Mouse (Mus musculus) kidney, adult 9 months (tissue): ENCODE measurements around the gene Ssr1.

Experiments used
- DNase-seq: peaks from one replicate; pipeline ENCODE4 v3.0.0; 2022

Gene Ssr1

DNA sequence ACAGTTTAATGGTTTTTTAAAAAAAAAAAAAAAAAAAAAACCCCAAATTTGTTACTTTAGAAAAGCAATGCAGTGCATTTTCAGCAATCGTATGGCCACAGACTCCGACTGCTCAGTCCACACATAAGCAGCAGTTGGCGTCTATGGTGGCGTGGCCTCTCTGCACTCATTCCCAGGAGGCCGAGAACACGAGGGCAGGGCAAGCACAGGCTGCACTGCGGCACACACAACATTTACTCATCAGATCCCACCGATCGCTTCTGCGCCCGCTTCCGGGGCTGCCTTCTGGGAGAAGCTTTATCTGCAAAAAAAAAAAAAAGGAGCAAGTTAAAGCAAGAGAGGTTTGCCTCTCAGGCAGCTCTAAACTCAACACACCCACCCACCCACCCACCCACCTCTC is 14.5 kb downstream of the Ssr1 start:
- no peak for DNase-seq

DNA sequence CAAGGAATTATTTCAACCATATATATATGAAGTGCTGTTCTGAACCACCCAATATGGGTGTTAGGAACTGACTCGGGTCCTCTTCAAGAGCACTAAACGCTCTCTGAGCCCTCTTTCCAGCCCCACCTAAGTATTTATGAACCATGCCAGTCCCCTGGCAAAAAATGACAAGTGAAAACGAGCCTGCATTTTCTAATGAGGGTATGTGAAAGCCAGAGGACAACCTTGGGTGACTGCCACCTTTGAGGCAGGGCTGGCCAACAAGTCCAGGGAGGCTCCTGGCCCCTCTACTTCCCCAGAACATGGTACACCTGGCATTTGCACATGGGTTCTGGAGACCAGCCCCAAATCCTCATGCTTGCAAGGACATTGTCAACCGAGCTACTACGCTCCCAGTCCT is 19.3 kb downstream of the Ssr1 start:
- DNase-seq: no peak

DNA sequence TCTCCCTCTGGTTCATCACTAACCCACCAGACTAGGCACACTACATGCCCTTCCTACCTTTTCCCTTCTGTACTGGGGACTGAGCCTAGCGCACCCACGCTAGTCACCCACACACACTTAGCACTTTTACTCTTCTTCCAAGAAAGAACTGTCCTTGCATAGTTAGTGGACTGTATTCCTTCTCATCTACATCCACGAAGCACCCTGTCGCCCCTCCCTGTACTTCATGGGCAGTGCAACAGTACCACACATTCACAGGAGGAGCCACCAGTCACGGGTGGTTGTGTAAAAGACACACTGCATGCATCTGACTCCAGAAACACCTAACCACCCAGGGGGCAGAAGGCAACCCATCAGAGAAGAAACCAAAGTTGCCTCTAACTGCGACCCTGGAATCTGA is 20.0 kb downstream of the Ssr1 start:
- DNase-seq: no peak

DNA sequence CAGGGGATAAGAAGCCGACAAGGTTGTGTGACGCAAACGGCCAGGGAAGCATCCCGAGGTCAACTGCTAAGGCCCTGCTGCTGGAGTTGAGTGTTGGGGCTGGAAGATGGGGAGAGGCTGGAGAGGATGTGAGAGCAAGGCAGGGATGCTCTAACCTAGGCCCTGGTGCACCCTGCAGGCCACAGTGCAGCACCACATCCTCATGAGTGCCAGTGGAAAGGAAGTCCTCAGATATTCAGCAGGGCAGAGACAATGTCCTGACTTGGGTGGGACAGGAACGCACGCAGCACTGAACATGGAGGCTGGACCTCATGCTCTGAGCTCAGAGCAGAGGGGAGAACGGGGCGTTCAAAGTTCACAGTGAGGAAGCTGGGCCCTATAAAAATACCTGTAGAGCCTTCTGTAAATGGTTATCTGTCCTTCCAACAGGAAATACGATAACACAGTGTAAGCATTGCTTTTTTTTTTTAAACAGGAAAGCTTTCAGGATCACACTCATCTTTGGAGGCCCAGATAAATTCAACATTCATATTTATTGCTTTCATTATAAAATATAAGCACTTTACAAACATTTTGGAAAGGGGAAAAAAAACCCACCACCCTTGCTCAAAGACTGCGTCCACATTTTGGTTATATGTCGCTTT is 23.0 kb downstream of the Ssr1 start:
- DNase-seq: no peak

DNA sequence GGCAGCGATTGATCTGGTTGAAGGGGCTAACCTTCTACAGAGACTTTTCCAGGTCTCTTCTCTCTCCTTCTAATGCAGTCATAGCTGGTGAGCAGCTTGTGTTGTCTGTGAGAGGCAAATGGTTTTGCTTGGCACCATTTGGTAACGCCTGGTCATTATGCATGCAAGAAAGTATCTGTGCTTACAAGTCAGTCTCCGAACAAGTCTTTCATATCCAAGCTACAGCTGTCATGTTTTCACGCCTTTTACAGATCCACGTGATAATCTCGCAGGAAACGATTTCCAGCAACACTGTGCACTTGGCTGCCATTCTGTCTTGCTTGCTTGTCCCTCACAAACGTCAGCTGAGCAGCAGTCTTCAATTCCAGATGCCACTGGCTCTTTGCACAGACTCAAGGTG is 24.0 kb downstream of the Ssr1 start:
- DNase-seq: no peak

DNA sequence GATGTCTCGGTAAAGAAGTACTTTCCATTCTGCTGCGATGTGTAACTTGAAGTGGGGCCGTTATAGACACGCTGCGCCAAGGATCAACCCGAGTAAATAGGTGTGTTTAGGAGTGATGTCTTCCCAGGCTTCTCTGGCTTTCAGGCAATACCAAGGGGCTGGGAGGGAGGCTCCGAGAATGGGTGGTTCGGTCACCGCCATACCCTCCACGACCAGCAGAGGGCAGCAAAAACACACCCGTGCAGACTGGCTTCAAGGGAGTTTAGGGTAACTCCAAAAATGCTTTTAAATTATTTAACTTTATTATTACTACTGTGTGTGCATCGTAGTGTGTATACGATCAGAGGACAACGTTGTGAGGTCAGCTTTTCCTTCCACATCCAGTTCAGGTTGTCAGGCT is 24.7 kb downstream of the Ssr1 start:
- DNase-seq: peak; percentile 87

DNA sequence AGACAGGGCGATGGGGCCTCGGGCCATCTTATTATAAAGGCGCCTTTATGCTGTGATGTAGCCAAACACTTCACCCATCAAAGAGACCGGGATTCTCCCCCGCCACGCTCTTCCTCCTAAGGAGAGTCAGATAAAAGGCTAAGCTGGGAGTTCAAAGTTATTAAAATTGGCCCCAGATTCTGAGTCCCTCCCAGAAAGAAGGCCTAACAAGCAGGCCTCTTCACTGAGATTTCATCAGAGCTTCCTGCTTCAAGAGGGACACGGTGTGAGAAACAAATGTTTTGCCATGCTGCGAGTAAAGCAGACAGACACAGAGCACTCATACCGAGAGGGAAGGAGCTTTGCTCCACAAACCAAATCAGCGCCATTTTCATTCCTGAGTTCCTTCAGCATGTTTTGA is 26.5 kb downstream of the Ssr1 start:
- no peak for DNase-seq

DNA sequence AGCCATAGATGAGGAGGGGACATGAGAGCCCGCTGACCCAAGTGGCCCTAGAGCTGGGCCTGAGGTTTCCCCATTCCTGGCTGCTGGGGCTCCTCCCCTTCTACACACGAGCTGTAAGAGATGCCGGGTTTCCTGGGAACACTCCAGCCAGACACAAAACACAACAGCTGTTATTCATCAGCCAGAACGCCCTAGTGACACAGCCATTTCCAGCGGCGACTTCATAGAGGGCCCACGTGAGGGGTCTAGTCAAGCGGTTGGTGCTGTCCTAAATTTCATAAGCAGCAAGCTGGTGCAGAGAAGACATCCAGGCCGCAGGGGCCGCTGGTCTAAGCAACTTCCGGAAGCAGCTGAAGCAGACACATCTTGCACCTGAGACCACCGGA is 27.0 kb downstream of the Ssr1 start:
- peak; percentile 52 for DNase-seq

DNA sequence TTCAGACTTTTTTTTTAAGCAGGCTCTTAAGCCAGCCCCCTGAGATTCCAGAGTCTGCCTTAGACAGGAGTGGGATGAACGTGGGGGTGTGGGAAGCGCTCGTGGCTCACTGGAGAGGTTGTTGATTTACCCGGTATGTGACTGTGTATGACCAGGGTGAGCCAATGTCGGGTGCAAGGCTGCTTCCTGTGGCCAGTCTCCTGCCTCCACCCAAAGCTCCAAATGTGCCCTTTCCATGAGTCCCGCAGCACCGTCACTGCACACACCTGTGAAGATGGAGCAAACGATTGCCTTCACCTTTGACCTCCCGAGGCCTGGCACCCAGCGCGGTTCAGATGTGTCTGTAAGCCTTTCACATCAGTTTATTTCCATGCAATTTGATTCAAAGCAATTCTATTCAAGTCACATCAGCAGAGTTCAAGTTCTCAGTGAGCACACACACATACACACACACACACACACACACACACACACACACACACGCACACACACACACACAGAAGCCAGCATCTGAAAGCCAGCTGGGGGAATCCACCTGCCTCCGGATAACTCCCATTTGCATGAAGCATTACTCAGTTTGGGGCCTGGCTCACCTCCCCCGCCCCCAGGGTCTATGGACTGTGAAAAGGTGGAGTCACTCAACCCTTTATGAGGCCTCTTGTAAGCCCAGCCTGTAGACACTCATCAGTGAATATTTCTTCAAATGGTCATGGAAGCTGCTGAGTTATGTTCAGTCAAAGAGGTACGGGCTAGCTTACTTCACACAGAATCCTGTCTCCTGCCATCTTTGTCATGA is 27.6 kb downstream of the Ssr1 start:
- DNase-seq: no peak

DNA sequence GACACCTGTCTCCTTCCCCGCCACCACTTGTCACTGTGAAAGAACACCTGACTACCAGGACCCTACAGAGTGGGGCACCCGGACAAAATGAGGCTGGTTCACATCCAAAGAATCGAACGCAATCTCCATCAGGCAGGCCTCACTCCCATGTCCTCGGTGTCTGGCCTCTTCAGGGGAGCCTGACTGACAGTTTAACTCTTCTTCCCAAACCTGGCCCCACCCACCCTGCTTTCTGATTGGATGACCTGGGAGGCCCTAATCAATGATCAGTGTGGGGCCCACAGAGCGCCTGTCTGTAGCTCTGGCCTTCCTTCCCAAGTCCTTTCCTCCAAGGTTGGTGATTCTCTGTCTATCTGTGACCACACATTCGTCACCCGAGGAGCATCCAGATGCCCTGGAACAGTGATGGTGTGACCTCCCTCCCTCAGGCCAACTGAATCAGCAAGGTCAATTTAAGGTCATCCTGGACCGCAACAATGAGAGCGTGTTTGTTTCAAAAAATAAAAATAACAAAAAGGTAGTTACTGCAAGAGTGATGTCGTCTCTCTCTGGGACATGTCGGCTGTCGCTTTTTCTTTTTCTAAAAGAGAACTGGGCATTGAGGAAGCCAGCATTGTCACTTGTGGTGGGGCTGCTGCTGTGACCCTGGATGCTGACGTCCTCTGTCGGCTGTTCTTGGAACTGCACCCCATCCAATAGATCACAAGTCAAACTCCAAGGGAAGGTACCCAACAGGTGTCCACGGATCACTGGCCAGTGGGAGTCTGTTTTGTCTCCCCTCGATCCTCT is 28.7 kb downstream of the Ssr1 start:
- DNase-seq: no peak

DNA sequence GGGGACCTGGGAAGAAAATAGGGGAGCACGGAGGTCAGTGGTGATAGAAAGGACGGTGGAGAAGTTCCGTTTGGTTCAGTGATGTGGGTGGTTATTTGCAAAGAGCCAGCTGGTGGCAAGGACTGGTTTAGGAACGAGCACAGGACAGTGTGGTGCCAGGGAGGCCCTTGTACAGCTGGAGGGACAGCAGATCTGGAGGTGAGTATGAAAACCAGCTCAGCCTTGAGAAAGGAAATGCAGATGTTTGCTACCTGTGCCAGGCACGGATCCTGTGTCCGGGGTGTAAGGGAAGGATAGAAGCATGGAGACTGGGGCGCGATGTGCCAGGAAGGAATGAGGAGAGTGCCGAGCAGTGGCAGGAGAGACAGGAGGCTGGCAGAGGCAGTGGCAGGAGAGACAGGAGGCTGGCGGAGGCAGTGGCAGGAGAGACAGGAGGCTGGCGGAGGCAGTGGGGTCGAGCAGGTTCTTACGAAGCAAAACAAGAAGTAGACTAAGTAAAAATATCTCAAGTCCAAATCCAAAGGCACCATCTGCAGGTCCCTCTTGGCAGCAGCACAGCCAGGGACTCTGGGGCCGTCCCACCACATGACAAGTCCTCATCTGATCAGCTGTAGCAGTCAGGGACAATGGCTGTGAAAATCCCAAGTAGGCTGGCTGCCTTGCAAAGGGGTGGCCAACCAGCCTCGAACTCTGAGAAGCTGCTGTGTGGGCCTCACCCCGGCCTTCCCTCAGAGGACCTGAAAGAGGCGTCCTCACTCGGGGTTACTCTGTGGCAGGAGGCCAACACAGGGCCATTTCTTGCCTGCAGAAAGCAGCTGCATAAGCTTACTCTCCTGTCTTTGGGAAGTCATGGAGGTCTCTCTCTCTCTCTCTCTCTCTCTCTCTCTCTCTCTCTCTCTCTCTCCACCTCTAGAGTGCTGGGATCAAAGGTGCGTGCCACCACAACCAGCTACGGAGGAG is 29.6 kb downstream of the Ssr1 start:
- no peak for DNase-seq

DNA sequence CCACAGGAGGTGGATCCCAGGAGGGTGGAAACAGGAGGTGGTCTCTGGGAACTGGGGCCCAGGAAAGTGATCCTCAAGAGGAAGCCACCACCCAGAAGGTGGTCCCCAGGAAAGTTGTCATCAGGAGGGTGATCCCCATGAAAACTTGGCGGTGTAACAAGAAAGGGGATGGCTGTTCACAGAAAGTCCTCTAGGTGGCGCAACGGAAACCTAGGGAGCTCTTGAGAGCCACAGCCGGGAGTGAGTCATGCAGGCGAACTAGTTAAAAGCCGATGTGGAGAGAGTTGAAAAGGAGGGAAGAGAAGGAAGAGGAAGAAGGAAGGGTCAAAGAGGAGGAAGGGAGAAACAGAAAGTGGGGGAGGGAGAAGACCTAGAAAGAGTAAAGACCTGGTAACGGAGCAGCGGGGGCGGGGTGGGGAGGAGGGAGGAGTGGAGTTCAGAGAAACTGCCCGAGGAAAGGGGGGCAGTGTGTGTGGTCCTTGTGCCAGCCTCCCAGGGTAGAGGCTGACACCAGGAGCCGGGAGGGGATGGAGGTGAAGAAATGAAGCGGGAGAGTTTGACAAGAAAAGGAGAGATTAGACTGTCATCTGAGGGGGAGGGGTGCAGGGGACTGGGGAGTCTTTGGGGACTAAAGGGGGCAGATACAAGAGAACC is 30.5 kb downstream of the Ssr1 start:
- peak; percentile 83 for DNase-seq

DNA sequence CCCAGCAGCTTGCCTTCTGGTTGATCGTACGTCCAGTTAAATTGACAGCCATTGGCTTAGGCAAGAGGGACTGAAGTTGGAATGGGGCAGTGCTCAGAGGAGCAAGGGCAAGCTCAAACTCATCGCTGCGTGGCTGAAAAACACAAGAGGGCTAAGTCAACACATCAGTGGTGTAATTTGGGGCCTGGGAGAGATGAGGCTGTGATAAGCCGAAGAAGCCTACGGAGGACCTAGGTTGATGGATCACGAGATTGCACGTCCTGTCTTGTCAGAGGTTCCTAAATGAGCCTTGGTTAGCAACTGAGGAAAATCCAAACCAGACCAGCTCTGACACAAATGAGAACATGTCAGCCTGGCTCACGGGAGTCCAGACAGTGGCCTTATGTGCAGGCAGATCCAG is 31.5 kb downstream of the Ssr1 start:
- DNase-seq: no peak

DNA sequence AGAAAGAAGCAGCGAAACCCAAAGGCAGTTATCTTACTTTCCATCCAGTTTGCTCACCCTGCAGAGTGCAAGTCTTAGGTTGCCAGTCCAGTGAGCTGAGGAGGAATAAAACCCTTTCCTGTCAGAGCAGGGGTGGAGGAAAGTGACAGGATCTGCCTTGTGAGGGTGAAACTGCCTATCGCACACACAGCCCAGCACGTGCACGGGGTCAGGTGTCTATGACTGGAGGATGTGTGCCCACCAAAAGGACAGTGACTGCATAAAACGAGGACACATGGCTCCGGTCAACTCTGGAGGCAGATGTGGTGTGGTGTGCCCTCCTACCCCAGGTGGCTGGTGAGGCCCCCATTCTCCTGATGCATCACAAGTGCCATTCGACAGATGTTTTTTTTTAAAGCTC is 34.1 kb downstream of the Ssr1 start:
- no peak for DNase-seq

DNA sequence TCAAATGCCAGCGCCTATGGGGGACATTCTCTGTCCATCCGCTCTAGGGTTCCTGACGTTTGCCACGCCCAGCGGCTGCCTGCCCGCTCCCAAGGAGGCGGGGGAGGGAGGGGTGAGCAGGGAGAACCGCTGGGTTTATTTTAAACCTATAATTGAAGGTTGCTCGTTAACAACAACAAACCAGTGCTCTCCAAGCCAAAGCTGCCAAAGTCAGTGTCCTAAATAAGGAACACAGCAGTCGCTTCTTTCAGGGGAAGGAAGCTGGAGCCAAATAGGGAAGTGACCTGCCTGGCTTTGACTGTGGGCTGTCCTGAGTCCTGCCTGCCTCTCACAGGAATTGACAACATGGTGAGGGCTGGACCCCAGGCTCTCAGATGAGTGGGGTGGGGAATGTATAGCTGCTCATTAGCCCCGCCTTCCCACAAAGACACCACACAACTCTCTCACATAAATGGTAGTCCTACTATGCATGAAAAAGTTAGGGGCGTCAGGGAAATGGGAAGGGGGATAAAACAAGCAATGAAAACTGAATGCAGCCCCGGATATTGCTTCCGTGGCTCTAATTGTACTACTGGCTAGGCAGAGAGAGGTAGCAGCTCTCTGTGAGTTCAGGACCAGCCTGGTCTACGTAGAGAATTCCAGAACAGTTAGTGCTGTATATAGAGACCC is 34.6 kb downstream of the Ssr1 start:
- DNase-seq: peak; percentile 42

DNA sequence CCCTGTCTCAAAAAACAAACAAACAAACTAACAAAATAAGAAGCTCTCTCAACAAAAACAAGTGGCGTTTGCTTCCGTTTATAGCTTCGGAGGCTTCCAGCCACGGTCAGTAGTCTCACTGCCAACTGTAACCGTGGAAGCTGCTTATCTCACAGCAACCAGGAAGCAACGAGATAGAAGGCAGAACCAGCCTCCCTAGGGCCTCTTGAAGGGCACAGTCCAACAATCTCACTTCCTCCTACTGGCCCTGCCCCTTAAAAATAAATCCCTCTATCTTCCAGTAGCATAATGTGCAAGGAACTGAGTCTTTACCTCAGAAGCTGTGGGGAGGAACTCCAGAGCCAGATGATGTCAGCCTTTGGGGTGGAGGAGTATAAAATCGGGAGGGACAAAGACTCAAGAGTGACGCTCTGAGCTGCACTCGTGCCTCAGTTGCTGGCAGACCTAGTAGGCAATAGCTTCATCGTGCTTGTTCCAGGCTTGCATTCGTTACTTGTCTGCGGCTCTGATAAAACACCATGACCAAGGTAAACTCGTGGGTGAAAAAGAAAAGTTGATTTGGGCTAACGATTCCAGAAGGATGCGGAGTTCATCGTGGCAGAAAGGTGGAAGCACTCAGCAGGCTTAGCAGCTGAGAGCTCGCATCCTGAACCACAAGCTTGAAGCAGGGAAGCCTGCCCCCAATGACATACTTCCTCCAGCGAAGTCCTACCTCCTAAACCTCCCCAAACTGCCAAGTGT is 35.3 kb downstream of the Ssr1 start:
- DNase-seq: no peak

DNA sequence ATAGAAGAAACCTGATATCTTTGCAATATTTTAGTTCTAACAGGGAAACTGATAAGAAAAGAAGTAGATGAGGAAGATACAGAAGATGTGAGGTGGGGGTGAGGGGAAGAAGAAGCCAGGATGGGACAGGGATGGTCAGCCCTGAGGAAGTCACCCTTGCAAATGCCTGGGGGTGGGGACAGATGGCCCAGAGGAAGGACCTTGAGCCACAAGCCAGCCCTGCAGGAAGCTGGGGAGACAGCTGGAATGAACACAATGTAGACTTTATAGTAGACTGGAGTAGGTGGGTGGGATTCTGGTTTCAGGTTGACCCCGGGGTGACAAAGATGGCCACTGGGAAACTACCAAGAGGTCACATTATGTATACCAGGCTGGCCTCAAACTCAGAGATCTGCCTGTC is 39.7 kb downstream of the Ssr1 start:
- no peak for DNase-seq

DNA sequence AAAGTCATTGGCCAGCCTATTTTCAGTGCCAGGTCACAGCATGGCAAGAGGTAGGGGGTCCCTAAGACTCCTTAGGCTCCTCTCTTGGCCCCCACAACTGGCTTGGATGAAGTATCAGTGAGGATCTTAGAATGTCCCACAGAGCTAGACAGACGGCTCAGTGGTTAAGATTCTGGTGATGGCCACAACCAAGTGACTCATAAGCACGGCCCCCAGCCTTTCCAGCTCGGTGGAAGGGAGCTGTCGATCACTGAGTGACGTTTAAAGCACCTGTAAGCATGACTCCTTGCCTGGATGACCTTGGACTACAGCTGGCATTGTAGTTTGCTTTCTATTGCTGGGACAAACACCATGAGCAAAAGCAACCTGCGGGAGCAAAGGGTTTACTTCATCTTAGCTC is 41.0 kb downstream of the Ssr1 start:
- DNase-seq: no peak

DNA sequence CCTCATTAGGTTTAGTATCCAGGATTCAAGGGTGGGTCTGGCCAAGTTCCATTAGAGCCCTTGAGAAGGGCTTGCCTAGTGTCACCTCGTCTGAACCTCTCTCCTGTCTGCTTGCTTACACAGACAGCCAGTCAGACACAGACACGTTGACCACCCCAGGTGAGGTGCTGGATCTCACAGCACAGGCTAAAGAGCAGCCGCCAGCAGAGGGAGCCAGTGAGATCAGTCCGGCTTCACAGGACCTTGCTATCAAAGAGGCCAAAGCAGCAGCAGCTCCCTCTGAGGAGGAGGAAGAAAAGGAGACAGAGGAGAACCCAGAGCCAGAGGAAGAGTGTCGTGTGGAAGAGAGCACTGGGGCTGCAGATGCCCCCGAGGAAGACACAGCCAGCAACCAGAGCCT is 47.3 kb downstream of the Ssr1 start:
- DNase-seq: peak; percentile 91

DNA sequence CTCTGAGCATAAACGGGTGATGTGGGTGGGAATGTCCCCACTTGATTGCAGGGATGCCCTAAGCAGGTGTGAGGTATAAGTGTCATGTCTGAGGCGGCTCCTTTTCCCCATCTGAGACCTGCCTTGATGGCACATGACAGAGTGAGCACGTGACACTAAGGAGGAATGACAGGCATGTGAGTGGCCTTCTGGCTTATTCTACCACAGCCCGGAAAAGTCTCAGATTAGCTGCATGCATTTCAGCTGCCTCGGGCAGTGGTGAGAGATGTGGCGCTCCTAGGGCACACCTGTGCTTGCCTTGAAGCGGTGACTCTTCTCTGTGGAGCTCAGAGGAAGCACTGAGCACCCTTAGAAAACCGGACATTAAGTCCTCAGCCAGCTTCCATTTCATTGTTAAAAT is 48.6 kb downstream of the Ssr1 start:
- DNase-seq: no peak

DNA sequence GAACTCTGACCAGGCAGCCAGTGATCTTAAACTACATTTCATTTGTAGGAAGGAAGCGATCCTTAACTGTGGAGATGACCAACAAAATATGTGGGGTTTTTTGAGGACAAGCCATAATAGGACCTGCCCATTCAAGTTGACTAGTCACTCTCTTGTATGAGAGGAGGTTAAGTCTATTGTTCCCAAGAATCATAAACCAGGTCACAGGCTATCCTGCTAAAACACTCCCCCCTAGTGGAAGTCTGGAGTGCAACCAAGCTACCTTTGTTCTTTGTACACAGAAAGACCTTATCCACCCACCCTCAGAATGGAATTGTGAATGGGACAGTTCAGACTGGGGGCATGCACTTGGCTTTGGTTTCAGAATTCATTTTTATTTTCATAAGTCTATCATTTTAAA is 49.7 kb downstream of the Ssr1 start:
- peak; percentile 86 for DNase-seq
